Mouse (Mus musculus) inflammation-experienced regulatory T-cells, adult 6 months (primary cell): ENCODE measurements around the gene Clns1a. TPM values are rescaled to one million over a fixed set of nuclear protein-coding genes. Genes with fewer than 3 reads are reported as not detected.

Experiments used
- ATAC-seq: one replicate; pipeline ENCODE4 v1.8.0; 2017
- polyA plus RNA-seq, 3 experiments: library from polyadenylated mRNA; unstranded; fragments of 100-300 nt; shearing (Covaris generic); gene quantifications; one replicate each; pipeline ENCODE4 v1.2.1; 2017

Clns1a gene
- polyA plus RNA-seq, result 10 to 100 TPM; 86.2 to 95.6 (median 88.7) TPM

DNA sequence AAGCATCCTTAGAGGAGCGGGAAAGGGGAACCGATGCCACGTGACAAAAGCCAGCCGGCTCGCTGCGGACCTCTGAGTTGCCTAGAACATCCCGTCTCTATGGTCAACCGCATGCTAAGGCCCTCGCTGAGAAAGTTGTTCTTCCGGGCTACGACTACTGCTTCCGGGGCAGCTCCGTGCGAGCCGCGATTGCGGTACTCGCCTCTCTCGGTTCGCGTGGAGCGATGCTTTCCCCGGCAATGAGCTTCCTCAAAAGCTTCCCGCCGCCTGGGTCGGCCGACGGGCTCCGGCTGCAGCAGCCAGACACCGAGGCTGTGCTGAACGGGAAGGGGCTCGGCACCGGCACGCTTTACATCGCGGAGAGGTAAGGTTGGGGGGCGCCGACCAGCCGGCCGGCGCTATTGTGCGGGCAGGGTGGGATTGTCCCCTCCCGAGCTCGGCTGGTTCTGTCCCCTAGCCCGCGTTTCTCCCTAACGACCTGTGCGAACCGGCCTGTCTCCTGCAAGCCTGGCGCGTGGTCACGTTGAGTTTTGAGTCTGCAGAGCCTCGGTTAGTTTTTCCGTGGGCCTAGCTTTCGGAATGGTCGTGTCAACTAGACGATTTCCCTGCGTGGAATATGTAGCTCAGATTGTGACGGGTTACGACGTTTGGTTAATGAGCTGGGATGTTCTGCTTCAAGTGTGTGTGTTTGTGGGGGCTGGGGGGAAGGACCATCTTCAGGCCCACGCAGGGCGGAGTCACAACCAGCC is at the start of gene Clns1a:
Clns1a (plus strand) TSS at position 129 of the 749 bp plus-strand sequence.
- peak; percentile 92 for ATAC-seq

DNA sequence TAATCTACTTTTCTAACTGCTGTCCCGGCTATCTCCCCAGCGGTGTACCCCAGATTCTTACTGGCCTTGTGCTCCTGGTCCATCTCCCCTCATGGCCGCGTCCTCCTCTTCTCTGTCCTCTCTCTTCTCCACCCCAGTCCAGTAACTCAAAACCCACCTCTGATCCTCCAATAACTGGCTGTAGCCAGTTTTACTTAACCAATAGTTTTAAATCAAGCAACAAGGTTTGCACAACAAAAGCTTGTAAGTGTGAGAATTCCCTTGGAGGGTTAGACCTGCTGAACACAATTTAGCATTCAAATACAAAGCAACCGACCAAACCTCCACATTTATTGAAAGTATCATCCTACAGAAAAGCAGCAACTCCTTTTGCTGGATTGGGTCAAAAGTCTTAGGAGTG is 48.8 kb upstream of the Clns1a start:
- no peak for ATAC-seq

DNA sequence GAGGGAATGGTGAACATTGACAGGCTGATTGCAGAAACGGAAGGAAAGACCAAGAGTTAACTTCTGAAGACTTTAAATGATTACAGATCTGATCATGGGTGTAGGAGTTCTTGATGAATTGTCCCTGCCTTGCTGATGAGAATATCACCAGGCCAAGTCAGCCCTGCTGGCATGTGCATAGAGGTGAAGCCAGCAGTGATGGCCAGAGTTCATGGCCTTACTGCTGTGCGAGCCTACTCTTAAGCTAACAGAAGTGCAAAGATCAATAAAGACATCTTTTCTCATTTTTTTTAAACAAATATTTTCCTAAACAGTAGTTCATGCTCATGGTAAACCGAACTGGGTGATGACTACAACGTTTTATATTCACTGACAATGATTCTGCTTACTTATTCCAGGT is 45.7 kb upstream of the Clns1a start:
- ATAC-seq, result no peak

DNA sequence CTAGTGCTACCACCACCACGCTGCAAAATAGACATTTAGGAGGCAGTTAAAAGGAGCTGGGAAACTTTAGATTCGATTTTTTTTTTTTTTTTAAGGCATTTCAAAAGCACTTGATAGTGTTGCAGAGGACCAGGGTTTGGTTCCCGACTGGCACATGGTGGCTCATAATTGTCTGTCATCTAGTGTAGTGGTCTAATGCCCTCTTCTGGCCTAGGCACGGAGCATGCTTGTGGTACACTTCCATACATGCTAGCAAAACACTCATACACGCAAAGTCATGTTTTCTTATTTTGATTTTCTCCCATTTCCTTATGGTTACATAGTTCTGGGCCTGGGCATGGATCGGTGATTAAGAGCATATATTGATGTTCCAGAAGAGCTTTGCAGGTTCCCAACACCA is 40.3 kb upstream of the Clns1a start:
- no peak for ATAC-seq

DNA sequence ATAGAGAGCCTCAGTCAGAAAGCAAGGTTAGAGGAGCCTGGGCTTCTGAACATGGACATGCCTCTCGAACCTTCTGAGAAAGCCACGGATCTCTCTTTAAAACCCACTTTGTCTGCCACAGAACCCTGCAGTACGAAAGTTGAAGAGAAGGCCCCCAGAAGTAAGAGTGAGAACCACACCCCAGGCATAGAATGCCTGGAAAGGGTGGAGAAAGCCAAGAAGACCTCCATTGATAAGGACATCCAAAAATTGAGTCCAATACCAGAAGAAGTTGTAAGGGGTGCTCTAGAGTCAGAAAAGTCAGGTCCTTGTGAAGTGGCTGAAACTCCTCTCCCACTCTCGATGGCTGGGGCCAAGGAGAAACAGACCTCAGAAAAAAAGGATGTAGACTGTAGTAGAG is 34.8 kb upstream of the Clns1a start:
- no peak for ATAC-seq

DNA sequence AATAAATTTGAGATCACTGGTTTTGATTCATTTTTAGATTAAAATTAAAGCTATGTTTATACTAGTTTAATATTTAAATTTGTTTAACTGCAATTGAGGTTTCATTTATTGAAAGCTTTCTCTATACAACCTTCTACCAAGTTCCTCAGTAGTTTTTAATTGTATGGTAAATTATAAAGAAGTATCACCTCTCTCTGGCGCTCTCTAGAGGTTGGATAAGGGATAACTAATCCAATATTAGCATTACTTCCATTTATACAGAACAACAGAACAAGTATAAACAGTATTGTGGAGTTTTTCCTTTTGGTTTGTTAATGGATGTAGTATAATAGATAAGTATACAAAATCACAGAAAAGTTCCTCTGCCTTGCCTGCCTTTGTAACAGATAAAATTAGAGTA is 17.2 kb upstream of the Clns1a start:
- ATAC-seq, result peak; percentile 72

DNA sequence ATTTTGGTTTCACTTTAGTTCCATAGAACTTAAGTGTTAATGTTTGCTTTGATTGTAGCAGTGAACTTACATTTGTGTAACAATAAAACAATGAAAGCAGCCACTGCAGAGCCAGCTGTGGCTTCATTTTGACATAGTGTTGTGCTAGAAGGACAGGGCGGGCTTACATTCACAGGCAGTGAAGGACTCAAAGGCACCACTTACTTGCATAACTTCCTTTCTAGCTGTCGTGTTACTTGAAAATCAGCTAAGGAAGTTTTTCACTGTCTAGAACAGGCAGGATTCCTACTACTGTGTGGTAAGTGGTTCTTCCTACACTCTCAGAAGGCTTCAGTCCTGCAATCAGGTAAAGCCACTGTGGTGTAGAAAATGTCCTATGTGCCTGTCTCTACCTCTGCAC is 8.6 kb upstream of the Clns1a start:
- no peak for ATAC-seq

DNA sequence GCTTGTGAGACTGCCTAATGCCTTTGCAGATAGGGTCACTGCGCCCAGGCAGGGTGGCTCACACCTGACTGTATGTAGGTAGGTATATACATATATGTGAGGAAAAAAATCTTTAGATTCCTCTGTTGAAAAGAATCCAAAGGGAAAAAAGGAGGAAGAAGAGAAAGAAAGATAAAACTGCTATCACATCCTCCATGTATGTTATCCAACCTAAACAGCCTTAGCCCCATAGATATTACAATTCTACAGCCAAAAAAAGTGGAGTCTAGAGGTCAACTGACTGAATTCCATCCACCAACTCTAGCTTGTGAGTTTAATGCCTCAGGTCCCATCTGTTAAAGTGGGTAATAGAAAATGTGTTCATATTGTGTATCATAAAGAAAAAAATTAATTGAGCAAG is 993 bp upstream of the Clns1a start:
- ATAC-seq, result no peak

DNA sequence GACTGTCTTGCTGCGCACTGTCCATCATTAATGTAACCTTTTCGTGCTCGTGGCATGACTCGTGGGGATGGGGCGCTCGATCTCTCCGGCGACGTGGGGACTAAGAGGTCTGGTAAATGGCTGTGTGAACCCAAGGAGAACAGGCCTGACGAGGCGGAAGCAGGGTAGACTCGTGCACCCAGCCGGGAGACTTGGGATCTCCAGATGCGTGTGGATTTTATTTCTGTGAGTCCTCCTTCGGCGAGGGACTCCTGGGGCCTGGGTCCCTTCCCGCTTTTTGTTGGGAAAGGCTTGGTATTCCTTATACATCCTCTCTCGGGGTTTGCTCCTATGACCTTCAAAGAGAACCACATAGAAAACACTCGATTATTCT is 315 bp upstream of the Clns1a start:
- peak; percentile 45 for ATAC-seq

DNA sequence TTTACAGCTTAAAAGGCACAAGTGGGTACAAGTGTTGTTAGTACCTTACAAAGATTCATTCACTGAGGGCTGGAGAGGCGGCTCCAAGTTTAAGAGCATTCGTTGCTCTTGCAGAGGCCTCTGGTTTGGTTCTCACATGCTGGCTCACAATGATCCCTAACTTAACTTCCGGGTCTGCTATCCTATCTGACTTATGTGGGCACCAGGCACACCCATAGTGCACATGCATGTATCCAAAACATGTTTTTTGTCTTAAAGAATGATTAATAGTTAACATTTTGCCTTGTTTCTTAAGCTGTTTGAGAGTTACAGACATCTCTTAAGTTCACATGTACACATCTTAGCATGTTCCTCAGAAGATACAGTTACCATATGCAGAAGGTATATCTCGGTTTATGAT is 3.7 kb downstream of the Clns1a start:
- ATAC-seq, result no peak

DNA sequence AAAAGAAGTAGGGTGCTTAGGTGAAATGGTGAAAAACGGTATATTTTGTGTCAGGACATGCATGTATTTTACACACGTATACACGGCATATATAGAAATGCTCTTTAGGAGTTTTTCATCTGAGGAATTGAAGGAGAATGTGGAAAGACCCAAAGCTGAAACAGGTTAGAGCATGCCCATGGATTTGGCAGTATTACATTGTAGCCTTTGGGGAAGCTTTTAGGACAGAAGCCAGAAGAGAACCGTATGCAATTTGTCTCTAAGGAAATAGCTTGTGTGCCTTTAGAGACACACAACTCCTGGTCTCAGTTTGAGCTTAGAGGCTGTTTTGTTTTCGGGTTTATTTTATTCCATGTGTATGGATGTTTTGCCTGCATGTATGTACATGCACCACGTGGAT is 4.7 kb downstream of the Clns1a start:
- no peak for ATAC-seq

DNA sequence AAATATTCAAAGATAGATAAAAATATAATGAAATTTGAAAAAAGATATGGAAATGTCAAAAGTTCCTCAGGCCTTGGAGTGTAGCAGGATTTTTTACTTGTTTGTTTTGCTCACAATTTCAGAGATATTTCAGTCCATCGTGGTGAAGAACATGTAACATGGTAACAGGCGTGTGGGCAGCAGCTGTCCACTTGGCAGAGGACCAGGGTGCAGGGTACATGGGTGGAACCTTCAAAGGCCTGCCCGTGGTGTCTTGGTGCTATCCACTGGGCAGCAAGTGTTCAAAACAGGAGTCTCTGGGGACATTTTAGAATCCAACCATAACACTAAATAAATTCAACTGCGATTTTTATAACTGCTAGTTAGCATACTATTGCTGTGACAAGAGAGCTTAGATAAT is 10.7 kb downstream of the Clns1a start:
- ATAC-seq, result no peak

DNA sequence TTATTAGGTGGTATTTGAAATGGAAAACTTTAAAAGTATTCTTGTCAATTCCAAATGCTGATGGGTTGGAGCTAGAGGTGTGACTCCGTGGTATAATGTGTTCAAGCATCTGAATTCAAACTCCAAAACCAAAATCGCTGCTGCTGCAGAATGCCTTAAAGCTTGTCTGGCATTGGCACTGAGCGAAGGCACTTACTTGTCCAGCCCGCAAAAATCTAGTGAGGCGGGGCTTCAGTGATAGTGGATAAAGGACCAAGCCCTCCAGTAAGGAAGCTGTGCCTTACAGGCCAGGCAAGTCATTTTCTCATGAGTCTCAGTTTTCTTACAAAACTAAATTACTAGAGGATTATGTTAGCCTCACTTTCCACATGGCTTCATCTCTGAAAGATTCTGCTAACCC is 11.4 kb downstream of the Clns1a start:
- ATAC-seq, result no peak

DNA sequence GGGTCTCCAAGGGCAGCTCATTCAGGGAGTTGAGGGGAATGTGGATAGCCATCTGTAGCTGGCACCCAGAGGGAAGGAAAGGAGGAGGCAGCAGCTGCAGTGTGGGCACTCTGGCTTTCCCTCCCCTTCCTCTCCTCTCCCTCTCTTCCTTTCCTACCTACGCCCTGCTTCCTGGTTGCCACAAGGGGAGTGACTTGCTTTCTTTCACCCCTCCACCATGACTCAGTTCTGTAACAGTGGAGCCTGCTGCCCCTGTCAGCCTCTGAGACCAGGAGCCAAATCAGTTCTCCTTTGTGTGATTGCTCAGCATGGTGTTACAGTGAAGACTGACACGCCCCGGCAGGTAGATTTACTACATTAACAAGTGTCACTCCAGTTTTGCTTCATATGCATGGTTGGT is 12.8 kb downstream of the Clns1a start:
- ATAC-seq, result no peak

DNA sequence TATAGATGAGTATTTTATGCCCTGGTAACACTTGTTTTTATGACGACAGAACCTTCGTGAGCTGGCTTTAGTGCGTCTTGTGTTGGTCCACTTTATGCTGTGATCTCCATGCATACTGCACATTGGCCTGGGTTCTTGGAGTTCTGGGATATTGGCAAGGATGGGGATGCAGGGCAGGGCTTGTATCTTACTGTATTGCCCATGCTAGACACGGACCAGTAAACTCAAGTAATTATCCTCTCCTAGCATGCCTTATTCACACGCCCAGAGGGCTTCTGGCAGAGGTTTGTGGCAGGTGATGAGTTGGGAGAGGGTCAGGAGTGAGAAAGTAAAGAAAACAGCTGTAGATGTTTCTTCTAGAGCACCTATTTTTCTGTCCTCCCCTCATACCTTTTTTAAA is 18.2 kb downstream of the Clns1a start:
- ATAC-seq, result no peak

DNA sequence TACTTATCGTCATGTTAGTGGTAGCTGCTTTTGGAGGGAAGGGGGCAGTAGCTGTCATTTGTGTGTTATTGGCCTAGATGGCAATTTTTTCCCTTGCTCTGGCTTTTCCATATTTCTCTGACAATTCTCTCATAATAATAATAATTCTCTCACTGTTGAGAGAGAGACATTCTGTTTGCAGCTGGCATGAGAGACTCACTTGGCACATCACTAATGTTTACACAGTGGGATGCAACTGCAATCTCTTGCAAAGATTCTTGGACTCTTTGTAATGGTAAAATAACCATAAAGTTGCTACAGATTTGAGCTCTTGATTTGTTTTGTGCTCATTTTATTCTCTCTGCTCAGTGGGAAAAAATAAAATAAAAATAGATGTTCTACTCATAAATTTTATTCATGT is 20.9 kb downstream of the Clns1a start:
- no peak for ATAC-seq

DNA sequence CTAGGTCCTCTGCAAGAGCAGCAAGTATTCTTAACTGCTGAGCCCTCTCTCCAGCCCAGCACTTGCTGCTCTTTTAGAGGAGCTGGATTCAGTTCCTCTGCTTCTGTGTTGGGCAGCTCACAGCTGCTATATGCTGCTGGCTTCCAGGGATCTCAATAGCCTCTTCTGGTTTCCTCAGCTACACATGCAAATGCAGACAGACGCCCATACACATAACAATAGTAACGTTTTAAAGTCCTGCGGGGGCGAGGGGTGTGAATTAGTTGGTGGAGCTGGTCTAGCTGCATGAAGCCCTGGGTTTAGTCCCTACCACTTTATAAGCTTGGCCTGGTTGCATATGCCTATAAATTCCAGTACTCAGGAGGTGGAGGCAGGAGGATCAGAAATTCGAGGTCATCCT is 22.6 kb downstream of the Clns1a start:
- no peak for ATAC-seq

DNA sequence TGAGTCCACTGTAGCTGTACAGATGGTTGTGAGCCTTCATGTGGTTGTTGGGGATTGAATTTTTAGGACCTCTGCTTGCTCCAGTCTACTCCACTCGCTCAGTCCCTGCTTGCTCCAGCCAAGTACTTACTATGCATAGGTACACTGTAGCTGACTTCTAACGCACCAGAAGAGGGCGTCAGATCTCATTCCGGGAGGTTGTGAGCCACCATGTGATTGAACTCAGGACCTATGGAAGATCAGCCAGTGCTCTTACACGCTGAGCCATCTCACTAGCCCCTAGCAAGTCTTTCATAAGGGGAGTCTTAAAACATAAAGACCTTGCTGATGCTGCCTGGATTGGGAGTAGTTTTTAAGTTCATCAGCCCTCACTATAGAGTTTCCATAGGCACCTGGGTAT is 23.7 kb downstream of the Clns1a start:
- no peak for ATAC-seq

DNA sequence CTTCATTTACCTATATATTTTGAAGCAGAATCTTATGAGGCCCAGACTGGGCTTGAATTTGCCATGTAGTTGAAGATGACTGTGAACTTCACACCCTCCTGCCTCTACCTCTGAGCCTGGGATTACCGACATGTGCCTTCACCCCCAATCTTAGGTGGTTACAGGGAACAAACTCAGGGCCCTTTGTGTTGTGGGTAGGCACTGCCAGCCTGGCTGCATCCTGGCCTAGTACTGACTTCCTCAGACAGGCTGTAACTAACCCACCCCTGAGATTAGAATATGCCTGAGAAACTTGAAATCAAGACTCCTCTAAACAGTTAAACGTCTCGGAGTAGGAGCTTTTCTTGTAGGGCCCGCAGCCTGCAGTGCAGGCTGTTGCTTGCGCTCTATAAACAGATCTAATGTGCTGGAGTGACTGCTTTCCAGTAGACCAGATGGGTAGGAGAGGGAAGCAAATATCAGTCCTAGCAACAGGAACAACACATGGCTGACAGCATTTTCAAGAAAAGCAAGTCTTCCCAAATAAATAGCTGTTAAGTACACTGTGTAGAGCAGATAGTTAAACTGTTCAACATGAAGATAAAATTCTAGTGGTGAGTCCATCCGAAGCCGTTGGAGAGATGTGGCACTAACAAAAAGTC is 26.0 kb downstream of the Clns1a start:
- ATAC-seq, result no peak

DNA sequence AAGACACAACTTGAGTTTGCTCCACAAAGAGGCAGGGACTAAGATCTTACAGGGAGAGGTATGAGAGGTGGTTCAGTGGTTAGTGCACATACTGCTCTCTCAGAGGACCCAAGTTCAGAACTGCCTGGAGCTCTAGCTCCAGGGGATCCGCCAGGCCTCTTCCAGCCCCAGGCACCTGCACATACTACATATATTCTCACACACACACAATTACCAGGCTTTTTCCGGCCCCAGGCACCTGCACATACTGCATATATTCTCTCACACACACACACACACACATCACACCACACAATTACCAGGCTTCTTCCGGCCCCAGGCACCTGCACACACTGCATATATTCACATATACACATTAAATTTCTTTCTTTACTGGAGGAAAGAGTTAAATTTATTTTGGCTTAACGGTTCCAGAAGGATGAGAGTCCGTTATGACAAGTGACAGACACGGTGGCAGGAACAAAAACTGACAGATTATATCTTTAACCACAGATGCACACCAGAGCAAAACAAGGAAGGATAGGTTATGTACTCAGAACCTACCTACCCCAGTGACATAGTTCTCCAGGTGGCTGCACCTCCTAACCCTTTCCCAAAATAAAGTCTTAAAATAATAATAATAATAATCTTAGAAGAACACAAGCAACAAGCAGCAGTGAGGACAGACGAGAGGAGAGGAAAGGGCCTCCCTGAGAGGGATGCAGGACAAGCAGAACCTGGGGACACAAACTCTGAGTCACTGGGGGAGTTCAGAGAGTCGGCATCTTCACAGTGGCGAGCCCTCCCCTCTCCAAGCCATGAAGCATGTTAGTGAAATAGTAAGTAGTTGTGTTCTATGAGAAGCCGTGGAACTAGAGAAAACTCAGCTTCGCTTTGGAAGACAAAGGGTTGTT is 27.5 kb downstream of the Clns1a start:
- no peak for ATAC-seq

DNA sequence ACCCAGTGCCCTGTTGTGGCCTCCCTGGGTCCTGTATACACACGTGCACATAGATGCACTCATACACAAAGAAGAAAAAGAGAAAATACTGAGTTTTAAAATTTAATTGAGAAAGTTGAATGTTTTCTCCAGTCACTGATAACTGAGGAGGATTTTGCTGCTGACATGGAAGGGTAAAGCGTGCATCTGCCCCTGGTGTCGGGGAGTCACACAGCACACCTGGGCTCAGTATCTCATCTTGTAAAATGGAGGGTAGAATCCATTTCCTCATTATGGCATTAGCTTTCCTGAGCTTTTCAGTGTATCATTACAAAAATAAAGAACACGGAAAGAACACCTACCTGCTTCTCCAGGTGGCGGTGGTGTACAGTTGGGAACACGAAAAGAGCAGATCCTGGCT is 29.0 kb downstream of the Clns1a start:
- ATAC-seq, result no peak

DNA sequence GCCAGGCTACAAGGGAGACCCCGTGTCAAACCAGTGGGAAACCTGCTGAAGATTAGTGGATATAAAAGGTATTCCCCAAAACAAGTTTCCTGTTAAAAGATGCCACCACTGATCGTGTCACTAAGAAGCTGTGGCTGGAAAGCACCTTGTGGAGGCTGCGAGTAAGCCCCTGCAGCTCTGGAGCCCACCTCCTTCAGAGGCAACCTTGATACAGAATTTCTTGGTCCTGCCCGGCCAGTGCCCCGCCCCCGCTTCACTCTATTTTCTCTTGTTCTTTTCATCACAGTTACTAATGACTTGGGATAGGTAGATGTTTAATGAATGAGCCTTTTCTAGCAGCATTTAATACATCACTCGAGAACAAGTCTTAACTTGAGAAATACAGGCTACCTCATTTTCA is 29.6 kb downstream of the Clns1a start:
- ATAC-seq, result no peak

DNA sequence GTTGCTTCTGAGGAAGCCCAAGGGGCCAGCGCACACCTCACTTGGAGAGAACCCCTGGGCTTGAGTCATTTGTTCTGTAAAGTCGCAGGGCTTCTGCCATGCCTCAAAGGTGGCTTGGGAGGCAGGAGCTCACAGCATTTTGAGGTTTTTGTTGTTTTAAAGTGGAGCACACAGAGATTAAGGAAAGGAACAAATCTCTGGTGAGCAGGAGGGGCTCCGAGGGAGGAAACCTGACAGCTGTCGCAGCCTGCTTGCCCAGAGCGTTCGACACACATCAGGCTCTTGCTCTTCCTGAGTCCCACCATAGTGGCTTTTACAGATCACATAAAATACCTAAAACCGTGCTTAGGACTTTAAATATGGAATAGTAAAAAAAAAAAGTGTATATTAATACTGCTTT is 30.3 kb downstream of the Clns1a start:
- ATAC-seq, result no peak
